Mouse (Mus musculus): ENCODE measurements at regions not wholly inside any gene's neighbourhood (a gene's known extent, or its start where the extent isn't known, plus 50 kb on each side); places are given as distances from the start of the nearest gene placed in this dataset.

DNA sequence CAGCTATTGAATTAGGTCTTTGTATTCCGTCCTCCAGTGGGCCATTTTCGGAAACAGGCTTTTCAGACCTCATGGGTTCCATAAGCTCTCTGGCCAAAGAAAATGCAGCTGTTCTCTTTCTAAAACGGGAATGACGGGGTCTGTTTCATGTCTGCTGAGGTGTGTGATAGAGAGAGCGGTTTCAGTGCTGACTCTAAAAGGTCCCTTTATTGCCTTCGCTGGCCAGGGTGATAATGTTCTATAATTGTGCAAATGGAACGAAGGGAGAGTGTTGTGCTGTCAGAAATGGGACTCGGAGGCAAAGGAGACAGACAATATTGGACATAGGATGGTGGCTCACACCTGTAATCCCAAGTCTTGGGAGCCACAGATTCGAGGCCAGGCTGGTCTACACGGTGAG is 53.5 kb upstream of the Osbpl8 start:
- no peak for ATAC-seq (ENCODE audit: poor library complexity, severe bottlenecking)

DNA sequence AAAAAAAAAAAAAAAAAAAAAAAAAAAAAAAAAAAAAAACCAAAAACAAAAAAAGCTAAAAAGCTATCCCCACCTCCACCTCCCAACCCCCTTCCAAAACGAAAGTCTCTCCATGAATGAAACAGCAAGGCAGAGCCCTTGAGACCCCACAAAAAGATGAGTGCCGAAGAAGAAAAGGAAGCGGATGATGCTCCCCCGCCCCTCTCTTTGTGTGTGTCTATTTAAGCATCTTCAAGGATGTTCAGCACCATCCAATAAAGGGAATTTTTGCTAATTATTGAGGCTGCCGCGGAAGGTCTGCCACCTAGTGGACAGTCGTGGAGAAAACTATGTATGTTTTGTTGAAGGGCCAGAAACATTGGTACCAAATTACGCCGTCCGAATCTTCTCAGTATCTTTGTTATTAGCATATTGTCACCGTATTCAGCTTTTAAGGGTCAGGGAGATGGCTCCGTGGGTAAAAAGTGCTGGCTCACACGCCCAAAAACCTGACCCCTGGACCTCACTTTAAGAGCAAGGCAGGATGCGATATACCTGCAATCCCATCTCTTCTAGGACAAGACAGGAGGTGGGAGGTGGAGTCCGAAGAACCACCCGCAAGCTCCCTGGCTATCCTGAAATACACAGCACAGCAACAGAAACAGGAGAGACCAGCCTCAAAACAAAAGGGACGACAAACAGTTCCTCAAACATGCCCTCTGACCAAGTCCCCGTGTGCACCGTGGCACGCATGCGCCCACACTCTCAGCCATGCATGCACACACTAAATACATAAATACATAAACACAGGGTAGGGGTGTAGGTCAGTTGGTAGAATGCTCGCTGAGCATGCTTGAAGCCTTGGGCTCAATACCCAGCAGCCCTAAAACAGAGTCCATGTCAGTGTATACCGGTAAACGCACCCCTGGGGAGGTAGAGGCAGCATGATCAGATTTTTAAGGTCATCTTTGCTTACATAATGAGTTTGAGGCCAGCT is 55.6 kb upstream of the Osbpl8 start:
- ATAC-seq (ENCODE audit: poor library complexity, severe bottlenecking), result peak; percentile 75

DNA sequence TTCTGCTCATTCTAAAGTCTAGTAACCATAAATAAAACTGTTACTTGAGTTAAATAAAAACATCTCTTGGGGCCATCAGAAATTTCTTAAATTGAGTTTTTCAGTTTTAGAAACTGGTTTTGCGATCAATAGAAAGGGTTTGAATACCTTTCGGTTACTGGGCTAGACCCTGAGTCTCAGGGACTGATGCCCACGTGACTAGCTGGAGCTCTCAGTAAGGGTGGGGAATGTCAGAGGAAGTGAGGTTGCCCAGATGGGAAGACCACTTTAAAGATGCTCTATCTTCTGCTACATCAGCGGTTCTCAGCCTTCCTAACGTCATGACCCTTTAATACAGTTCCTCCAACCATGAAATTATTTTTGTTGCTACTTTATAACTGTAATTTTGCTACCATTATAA is 56.7 kb upstream of the Osbpl8 start:
- no peak for ATAC-seq (ENCODE audit: poor library complexity, severe bottlenecking)

GRCm38 (mm10) chr10:111107387-111107786 is 57.2 kb upstream of the Osbpl8 start:
- ATAC-seq (ENCODE audit: poor library complexity, severe bottlenecking), result peak; percentile 53

DNA sequence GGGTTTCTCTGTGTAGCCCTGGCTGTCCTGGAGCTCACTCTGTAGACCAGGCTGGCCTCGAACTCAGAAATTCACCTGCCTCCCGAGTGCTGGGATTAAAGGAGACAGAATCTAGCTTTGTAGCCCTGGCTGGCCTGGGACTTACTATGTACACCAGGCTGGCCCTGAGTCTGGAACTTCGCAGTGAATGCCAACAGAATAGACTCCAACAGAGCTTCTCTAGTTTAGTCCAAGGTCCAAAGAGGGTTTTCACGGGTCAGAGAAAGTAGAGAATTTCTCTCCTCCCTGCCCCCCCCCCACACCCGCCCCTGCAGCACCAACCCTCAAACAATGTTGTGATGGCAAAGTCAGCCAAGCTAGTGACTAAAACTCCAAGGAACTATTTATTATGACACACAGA is 58.1 kb upstream of the Osbpl8 start:
- no peak for ATAC-seq (ENCODE audit: poor library complexity, severe bottlenecking)

GRCm38 (mm10) chr10:111105662-111106061 is 58.9 kb upstream of the Osbpl8 start:
- ATAC-seq (ENCODE audit: poor library complexity, severe bottlenecking), result no peak

GRCm38 (mm10) chr10:111103512-111103911 is 61.0 kb upstream of the Osbpl8 start:
- ATAC-seq (ENCODE audit: poor library complexity, severe bottlenecking), result no peak

GRCm38 (mm10) chr10:111103086-111103485 is 61.5 kb upstream of the Osbpl8 start:
- ATAC-seq (ENCODE audit: poor library complexity, severe bottlenecking), result peak; percentile 93

GRCm38 (mm10) chr10:111101901-111102761 is 62.4 kb upstream of the Osbpl8 start:
- peak; percentile 31 for ATAC-seq (ENCODE audit: poor library complexity, severe bottlenecking)

DNA sequence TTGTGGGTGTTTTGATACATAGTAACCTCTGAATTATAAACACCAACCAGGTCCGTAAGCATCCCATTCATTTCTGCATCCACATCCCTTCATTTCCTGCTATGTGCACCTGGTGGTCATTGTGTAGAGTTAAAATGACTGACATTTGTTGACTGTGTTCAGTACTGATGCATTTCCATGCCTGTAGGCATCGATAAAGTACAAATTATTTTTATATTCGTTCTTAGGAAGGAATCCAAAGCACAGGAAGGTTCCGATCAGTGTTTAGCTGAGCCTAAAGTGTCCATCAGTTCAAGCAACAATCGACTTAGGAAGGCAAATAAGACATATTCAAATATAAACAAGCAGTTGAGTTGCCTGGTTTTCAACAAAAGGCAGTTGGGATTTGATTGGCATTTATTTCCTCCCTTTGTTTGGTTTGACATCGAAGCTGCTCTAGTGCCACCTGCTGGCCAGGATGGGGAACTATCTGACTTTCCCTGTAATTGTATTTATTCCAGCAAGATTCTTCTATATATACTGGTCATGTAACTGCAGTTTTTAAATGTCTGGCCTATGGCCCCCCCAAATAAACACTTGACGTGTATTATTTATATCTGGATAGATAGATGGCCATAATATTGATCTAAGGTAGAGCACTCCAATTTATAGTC is 64.6 kb upstream of the Osbpl8 start:
- peak; percentile 56 for ATAC-seq (ENCODE audit: poor library complexity, severe bottlenecking)

DNA sequence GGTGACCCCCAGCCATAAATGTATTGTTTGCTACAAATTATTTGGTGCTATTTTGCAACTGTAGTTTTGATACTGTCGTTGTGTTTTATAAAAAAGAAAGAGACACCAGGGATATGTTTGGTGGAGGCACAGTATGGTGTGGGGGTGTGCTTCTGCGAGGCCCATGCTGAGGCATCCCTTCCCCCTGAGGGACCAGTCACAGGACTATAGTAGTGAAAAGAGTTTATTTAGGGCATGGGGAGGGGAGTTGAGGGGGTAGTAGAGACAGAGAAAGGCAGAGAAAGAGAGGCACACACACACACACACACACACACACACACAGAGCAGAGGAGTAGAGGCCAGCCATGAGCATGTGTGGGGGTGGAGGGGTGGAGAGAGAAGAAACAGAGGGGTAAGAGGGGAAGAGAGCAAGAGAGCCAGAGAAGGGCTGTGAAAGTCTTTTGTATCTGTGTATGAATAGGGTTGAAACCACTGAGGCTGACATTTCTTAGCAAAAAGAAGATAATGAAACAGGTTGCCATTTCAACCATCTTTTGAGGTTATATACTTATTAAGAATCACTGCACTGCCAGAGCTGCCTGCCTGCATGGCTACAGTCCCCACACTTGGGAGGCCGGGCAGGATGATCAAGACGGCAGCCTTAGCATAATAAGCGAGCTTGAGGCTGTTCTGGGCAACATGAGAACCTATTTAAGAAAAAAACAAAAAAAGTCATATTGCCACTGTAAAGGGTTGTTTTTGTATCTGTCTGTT is 65.3 kb upstream of the Osbpl8 start:
- no peak for ATAC-seq (ENCODE audit: poor library complexity, severe bottlenecking)

DNA sequence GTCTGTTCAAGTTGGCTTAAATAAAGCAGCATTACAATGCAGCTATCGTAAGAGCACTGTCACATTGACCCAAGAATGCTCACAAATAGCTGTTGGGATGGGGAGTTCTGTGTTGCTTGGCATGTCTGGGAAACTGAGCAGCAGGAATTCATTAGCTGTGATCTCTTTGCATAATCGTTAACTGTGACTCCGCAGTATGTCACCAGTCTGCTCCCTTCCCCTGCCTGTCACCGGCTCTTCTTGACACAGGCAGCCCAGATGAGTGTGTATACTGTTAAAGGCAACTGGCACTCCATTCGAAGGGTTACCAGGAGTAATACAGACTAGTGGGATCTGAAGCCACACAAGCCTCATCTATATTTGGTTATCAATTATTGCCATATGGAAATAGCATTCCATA is 67.3 kb upstream of the Osbpl8 start:
- no peak for ATAC-seq (ENCODE audit: poor library complexity, severe bottlenecking)

- no peak for ATAC-seq (ENCODE audit: poor library complexity, severe bottlenecking)
Observed at GRCm38 (mm10) chr10:111096811-111097210, 67.7 kb upstream of the Osbpl8 start.

- ATAC-seq (ENCODE audit: poor library complexity, severe bottlenecking), result no peak
Observed at GRCm38 (mm10) chr10:111094405-111094804, 70.1 kb upstream of the Osbpl8 start.

DNA sequence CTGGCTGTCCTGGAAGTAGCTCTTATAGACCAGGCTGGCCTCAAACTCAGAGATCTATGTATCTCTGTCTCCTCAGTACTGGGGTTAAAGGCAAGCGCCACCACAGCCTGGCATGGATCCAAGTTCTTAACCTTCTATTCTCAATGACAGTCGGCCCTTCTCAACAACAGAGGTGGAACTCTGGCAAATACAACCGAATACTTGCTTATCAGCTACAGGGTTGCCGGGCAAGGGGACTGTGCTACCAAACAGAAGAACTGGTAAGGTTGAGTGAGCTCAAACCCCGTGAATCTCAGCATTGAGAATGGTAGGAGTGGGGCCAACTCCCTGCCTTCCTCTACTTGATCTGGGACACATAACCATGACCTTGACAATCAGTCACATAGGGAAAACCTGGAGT is 75.2 kb upstream of the Osbpl8 start:
- ATAC-seq (ENCODE audit: poor library complexity, severe bottlenecking), result no peak

DNA sequence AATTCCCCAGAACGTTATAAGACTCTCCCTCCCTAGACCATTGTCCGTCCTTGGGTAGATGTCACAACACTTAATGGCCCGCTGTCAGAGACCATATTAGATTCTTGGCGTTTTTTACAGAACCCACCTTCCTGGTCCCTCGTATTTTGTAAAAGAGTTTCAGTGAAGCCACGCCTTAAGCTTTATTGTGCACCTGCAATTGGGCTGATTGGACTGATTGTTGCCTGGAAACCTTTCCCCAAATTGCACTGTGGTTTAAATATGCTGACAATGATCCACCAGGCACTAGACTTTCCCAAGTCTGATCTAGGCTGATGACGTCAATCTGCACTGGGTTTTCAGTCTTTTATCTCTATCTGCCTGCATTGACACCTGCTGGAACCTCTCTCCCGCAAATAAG is 75.6 kb upstream of the Zdhhc17 start:
- ATAC-seq (ENCODE audit: poor library complexity, severe bottlenecking), result no peak

DNA sequence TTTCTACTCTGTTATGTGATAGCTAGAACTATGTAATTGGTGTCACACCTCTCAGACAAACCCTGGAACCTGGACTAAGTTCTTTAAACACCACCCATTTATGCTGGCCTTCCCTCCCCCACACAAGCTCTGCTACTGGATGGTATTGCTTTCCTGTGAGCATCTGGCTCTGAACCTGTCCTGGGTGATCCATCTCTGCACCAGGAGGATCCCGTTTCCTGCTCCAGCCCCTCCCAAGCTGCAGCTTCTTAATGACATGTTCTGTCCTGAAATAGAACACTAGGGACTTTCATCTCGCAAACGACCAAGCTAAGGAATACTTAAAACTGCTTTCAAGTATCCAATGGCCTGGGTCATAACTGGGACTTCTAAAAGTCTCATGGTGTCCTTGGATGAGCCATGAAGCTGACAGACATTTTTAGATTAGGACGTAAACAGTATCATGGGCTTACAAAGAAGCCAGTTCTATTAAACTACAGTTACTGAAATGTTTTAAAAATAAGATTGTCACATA is 74.4 kb upstream of the Zdhhc17 start:
- no peak for ATAC-seq (ENCODE audit: poor library complexity, severe bottlenecking)

GRCm38 (mm10) chr10:111083861-111084260 is 73.9 kb upstream of the Zdhhc17 start:
- ATAC-seq (ENCODE audit: poor library complexity, severe bottlenecking), result no peak

DNA sequence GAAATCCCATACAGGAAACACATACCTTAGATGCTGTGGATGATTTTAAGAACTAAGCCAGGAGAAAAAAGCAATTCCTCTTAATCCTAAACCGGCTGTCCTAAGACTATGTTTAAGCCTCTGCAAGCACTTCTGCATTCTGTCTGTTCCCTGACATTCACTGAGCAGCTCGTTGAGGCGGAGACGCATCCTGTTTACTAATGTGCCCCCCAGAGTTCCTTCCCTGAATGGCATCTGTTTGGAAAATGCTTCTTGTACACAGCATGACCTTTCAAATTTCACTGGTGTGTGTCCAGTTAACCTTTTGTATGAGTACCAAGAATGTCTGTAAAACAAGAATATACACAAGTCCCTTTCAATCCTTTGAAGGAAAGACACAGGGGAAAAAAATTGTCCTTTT is 73.4 kb upstream of the Zdhhc17 start:
- ATAC-seq (ENCODE audit: poor library complexity, severe bottlenecking), result peak; percentile 75

DNA sequence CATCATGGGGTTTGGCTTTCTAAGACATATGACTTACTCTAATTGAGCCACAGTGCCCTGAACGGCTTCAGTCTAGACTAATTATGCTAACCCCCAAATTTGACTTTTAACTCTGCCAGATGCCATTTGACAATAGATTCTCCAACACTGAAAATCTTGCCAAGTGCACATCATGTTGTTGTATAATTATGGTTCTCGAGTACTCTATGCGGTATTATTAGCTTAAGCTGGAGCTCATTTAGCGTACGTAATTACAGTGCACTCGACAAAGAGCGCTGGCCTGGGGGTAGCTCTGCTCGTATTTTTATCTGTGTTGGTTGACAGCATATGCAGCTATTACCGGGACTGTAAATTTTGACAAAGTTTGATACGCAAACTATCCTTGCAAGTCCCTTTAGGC is 70.4 kb upstream of the Zdhhc17 start:
- no peak for ATAC-seq (ENCODE audit: poor library complexity, severe bottlenecking)
